Mouse (Mus musculus) embryonic facial prominence, embryonic 10.5 days (tissue): ENCODE results near the gene Tnfsf10. TPM values are rescaled to one million over a fixed set of nuclear protein-coding genes. Genes with fewer than 3 reads are reported as not detected.

Experiments used
- polyA plus RNA-seq: library from polyadenylated mRNA; unstranded; fragments of >200 nt; fragmentation: Nextera tagmentation; extraction: Ambion mirVana; gene quantifications from 2 replicates; pipeline ENCODE4 v1.2.1, GENCODE M21; 2016

Tnfsf10 gene
- polyA plus RNA-seq, 1 experiment from 2014 or later = not detected

Other genes starting within 250 kb of the Tnfsf10 start
- 82.4 and 85.0 TPM in 2 replicates for gene Ect2, start 163.2 kb upstream of the Tnfsf10 start, polyA plus RNA-seq
- 4.2 and 4.6 TPM in 2 replicates for gene Nceh1, start 134.1 kb upstream of the Tnfsf10 start, polyA plus RNA-seq
- not detected in 2 replicates for gene Ghsr, start 54.3 kb downstream of the Tnfsf10 start, polyA plus RNA-seq